Mouse (Mus musculus) frontal cortex, postnatal 36 days (tissue): ENCODE measurements around the gene Acp7.

ENCODE experiments used
- DNase-seq, 2 experiments: peaks; one replicate each; pipeline ENCODE4 v3.0.0; 2022; ENCODE audit warnings: low spot score in 2 of 2

Gene Acp7

GRCm38 (mm10) chr7:28576271-28576914, 54.7 kb downstream of the Acp7 start:
- DNase-seq: no peak

GRCm38 (mm10) chr7:28575597-28575996, 55.5 kb downstream of the Acp7 start:
- DNase-seq: no peak

- DNase-seq: no peak
Measured at GRCm38 (mm10) chr7:28573236-28573635, 57.9 kb downstream of the Acp7 start.

GRCm38 (mm10) chr7:28572689-28573088, 58.4 kb downstream of the Acp7 start:
- no peak for DNase-seq

GRCm38 (mm10) chr7:28570982-28571682, 60.0 kb downstream of the Acp7 start:
- no peak for DNase-seq

- no peak for DNase-seq
Measured at GRCm38 (mm10) chr7:28570291-28570981, 60.7 kb downstream of the Acp7 start.

GRCm38 (mm10) chr7:28568253-28568652, 62.9 kb downstream of the Acp7 start:
- peak; percentile 61 to 73 for DNase-seq

GRCm38 (mm10) chr7:28567539-28567938, 63.6 kb downstream of the Acp7 start:
- DNase-seq: no peak

GRCm38 (mm10) chr7:28565407-28565806, 65.7 kb downstream of the Acp7 start:
- DNase-seq: no peak

- no peak for DNase-seq
Measured at GRCm38 (mm10) chr7:28562951-28563350, 68.2 kb downstream of the Acp7 start.

- no peak for DNase-seq
Measured at GRCm38 (mm10) chr7:28562371-28562770, 68.8 kb downstream of the Acp7 start.

- DNase-seq: no peak
Measured at GRCm38 (mm10) chr7:28561967-28562366, 69.2 kb downstream of the Acp7 start.

- DNase-seq: no peak
Measured at GRCm38 (mm10) chr7:28560856-28561255, 70.3 kb downstream of the Acp7 start.

- DNase-seq: no peak
Measured at GRCm38 (mm10) chr7:28558486-28558885, 72.6 kb downstream of the Acp7 start.

- no peak for DNase-seq
Measured at GRCm38 (mm10) chr7:28557708-28558107, 73.4 kb downstream of the Acp7 start.
